Mouse (Mus musculus) common myeloid progenitor, adult 5-6 weeks (primary cell): ENCODE measurements around the gene Nsmf. TPM values are rescaled to one million over a fixed set of nuclear protein-coding genes. Genes with fewer than 3 reads are reported as not detected.

ENCODE experiments used
- ATAC-seq: replicated peaks from 2 replicates; pipeline ENCODE4 v1.8.0; 2016; ENCODE audit warnings: low read depth, mild to moderate bottlenecking, moderate TSS enrichment, inconsistent platforms; ENCODE audit not compliant: poor library complexity, severe bottlenecking
- total RNA-seq: library from RNA; stranded (forward); fragments of 200-1000, 187-1606 nt; gene quantifications from 2 replicates; pipeline ENCODE4 v1.2.3, GENCODE M21; 2017

Nsmf gene
- total RNA-seq, 1 experiment from 2014 or later: 9.6 TPM

DNA sequence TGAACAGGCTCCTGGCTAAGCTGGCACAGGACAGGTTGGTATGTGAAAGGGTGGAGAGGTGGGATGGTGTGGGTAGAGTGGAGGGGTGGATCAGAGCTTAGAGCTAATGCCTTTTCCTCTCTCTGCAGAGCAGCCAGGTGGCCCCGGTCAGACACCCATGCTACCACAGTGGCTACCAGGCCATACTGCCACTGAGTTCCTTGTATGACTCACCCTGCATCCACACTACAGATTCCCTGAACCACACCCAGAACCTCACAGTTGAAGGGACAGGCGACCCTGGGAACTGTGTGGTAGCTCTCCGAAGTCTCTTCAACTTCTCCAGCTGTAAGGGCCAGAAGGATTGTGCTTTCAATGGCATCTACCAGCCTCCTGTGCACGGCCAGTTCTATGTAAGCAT is 29.5 kb downstream of the Nsmf start:
- ATAC-seq: no peak

DNA sequence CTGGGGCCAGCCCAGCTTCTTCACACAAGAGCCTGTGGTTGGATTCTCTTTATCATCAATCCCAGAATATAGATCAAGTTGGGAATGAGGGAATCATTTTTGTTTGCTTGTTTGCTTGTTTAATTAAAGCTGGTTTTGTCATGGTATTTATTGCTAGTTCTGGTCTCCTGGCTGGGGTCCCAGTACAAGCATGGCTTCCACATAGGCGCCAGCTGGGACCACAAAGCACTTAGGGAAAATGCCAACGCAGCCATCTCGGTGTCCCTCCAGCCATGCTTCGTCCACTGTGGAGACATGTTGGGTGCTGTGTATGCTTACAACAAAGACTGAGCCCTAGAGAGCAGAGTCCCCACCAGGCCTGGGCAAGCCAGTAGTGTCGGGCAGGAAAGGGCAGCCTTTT is 31.4 kb downstream of the Nsmf start:
- no peak for ATAC-seq

DNA sequence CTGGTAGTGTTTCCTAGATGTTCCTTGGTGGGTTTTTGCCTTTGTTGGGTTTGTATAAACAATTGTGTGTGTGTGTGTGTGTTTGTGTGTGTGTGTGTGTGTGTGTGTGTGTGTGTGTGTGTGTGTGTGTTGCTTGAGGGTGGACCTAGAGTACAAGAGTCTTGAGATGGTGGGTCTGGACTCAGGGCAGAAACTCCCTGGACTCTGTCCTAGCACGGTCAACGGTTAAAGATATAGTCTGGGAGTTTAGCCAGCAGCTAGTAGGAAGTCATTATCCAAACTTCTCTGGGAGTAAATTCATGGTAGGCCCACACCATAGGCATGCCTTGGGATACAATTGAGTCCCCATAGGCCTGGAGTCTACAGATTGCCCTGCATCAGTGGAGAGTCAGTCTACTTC is 33.7 kb downstream of the Nsmf start:
- no peak for ATAC-seq

- no peak for ATAC-seq
These were observed 34.5 kb downstream of the Nsmf start for GRCm38 (mm10) chr2:25088636-25089035.

DNA sequence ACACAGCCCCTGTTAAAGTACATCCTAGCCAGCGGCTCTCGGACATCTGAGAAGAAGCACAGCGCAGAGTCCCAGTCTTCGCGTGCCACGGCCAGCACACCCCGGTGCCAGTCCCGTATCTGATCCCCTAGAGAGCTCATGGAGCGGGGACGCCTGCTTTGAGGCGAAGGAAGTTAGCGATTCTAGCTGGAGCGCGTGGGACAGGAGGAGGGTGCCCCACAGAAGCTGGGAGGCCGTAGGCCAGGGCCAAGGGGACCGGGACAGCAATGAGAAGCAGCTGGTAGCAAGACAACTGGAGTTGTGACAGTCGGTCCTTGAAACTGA is 40.6 kb downstream of the Nsmf start:
- ATAC-seq: peak; percentile 33

- peak; percentile 71 for ATAC-seq
These were observed 41.1 kb downstream of the Nsmf start, which contains the start of gene Noxa1 for GRCm38 (mm10) chr2:25095109-25095850. Noxa1 (minus strand) TSS chr2:25095149.

- ATAC-seq: no peak
These were observed 44.0 kb downstream of the Nsmf start for GRCm38 (mm10) chr2:25098005-25098615.

DNA sequence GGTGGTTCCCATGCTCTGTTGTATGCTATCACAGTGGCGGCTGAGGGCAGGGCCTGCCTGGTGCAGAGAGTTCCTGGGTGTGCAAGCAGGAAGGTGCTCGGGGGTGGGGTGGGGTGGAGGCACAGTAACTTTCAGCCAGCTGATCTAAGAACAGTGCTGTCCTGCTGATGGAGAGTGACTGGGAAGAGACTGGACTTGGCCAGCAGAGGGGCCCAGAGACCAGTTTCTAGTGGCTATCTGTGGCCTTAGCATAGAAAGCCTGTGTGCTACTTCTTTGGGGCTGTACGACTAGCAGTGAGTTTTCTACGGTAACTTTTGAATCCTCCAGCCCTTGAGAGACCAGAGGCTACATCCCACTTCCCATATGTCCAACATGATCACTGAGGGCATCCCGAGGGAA is 44.8 kb downstream of the Nsmf start:
- peak; percentile 42 for ATAC-seq

- ATAC-seq: no peak
These were observed 45.5 kb downstream of the Nsmf start for GRCm38 (mm10) chr2:25099703-25100102.

- no peak for ATAC-seq
These were observed 50.0 kb downstream of the Nsmf start for GRCm38 (mm10) chr2:25104122-25104521.

- ATAC-seq: peak; percentile 13; the same call in 1 of the 2 replicates
These were observed 51.9 kb downstream of the Nsmf start for GRCm38 (mm10) chr2:25106045-25106444.

GRCm38 (mm10) chr2:25109487-25109886 is 55.3 kb downstream of the Nsmf start:
- ATAC-seq: no peak

DNA sequence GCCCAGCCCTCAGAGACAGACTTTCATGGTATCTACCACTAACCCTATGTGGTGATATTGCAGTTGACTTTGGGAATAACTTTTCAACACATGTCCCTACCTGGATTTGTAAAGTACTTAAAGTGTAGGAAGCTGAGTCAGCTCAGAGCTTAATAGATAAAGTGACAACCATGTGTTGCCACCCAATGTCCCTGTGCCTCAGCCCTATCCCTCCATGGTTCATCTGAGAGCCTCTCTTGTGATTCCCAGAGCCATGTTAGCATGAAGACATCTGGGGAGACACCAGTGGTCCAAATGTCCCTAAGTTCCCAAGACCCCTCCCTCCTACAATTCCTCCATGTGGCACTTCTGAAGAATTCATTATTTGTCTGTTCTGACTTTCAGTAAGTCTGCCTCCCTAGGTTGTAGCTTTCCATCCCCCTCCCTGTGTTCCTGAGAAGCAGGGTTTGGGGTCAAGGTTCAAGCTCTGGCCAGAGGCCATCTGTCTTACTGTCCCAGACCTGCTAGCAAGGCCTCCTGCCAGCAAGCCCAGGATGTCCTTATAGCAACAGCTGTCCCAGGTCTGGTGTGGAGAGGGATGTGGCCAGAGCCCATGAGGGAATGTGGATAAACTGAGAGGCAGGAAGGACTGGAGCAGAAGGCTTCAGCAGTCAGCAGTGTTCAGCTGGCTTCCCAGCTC is 56.5 kb downstream of the Nsmf start:
- no peak for ATAC-seq

- peak; percentile 85 for ATAC-seq
These were observed 57.1 kb downstream of the Nsmf start for GRCm38 (mm10) chr2:25111184-25111791.

Other genes starting within 250 kb of the Nsmf start
- gene Ehmt1, start 134.7 kb upstream of the Nsmf start, total RNA-seq: 83.6 and 139 TPM in 2 replicates
- gene Arrdc1, start 119.1 kb upstream of the Nsmf start, total RNA-seq: 59.6 and 102 TPM in 2 replicates
- 55.2 and 55.5 TPM in 2 replicates for gene Zmynd19, start 104.6 kb upstream of the Nsmf start, total RNA-seq
- gene Dph7, start 92.0 kb upstream of the Nsmf start, total RNA-seq: 17.4 and 21.8 TPM in 2 replicates
- gene Mrpl41, start 79.3 kb upstream of the Nsmf start, total RNA-seq: 117 and 138 TPM in 2 replicates
- gene Pnpla7, start 78.3 kb upstream of the Nsmf start, total RNA-seq: 32.3 and 35.7 TPM in 2 replicates
- gene Entpd8, start 25.9 kb downstream of the Nsmf start, total RNA-seq: not detected in 2 replicates
- gene Noxa1, start 40.8 kb downstream of the Nsmf start, total RNA-seq: 0.09 TPM in 1 of 2 replicates, not detected in the other
- gene Nrarp, start 126.4 kb downstream of the Nsmf start, total RNA-seq: 0.39 and 2.2 TPM in 2 replicates
- 15.7 and 18.1 TPM in 2 replicates for gene Tor4a, start 142.5 kb downstream of the Nsmf start, total RNA-seq
- 28.8 and 47.4 TPM in 2 replicates for gene Nelfb, start 157.1 kb downstream of the Nsmf start, total RNA-seq
- gene Stpg3, start 160.3 kb downstream of the Nsmf start, total RNA-seq: not detected in 2 replicates
- gene Fam166a, start 164.4 kb downstream of the Nsmf start, total RNA-seq: not detected in 2 replicates
- 486 and 513 TPM in 2 replicates for gene Tubb4b, start 170.3 kb downstream of the Nsmf start, total RNA-seq
- gene Slc34a3, start 180.0 kb downstream of the Nsmf start, total RNA-seq: not detected in 2 replicates
- not detected in 2 replicates for gene Rnf224, start 182.4 kb downstream of the Nsmf start, total RNA-seq
- gene Rnf208, start 187.9 kb downstream of the Nsmf start, total RNA-seq: 0.37 and 0.82 TPM in 2 replicates
- gene Cysrt1, start 188.1 kb downstream of the Nsmf start, total RNA-seq: not detected in 2 replicates
- 0.50 and 0.87 TPM in 2 replicates for gene AL732309.1, start 192.5 kb downstream of the Nsmf start, total RNA-seq
- gene Tmem203, start 201.1 kb downstream of the Nsmf start, total RNA-seq: 11.3 and 13.0 TPM in 2 replicates
- 12.4 and 17.0 TPM in 2 replicates for gene Tprn, start 208.3 kb downstream of the Nsmf start, total RNA-seq
- gene Ssna1, start 218.1 kb downstream of the Nsmf start, total RNA-seq: 65.1 and 73.3 TPM in 2 replicates
- gene Anapc2, start 218.1 kb downstream of the Nsmf start, total RNA-seq: 35.1 and 53.1 TPM in 2 replicates
- not detected in 2 replicates for gene Tmem210, start 233.8 kb downstream of the Nsmf start, total RNA-seq
- gene Lrrc26, start 235.6 kb downstream of the Nsmf start, total RNA-seq: not detected in 2 replicates